Mouse (Mus musculus): Measurements from ENCODE around the gene Enc1. TPM values are rescaled to one million over a fixed set of nuclear protein-coding genes. Genes with fewer than 3 reads are reported as not detected.

The Enc1 gene
- 4.6 to 13.6 TPM (median 6.6 TPM) in 3 replicates for total RNA-seq (2017)

DNA sequence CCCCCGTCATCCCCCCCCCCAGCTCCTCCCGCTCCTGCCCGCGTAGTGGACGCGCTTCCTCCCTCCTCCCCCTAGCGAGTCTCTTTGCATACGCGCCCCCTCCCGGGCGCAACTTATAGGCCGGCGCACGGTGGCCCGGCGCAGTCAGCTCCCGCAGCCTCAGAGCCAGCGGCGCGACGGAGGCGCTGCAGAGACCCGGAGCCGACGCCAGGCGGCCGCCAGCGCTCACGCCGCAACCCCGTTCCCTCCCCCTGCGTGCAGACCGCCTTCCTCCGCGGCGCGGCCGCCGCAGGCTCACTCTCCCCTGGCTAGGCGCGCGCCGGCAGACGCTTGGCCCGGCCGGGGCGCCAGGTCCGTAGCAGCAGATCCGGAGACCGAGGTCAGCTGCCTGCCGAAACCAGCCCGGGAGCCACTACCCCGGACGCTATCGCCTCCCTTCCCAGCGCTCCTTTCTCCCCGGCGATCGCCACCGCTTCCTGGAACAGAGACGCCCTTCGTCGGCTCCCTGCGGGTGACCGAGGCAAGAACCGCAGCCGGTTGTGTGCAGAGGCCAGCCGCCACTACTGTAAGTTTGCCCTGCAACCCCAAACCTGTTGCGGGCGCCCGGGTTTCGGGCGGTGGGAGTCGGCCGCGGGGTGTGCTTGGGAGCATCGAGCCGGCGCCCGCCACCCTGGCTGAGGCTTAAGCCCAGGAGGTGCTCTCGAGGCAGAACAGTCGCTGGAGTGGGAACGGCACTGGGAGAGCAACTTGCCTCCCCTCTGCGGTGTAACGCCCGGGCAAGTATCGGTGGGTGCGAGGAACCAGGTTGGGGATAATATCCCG is at the start of gene Enc1:
TSS of gene Enc1 (plus strand) at position 141 of the 822 bp plus-strand sequence.
- peak; percentile 85 for ATAC-seq (replicated peaks; ENCODE audit: insufficient number of reproducible peaks, low FRiP score, low TSS enrichment, poor library complexity, severe bottlenecking)

DNA sequence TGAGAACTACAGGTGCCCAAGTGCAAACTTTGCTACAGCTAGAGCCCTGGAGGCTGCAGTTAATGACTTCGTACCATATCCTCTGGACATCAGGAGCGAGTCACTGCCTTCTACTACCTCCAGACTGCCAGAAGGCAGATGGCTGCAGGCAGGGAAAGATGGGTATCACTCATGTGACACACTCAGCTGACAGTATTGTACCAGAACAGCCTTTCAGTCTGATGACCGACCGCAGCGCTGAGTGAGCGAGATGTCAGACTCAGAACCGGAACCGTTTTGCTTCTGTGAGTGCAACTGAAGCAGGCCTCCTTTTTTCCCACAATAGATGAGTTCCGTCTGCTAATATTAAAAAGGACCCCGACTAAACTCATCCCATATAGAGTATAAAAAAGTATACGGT is 48.3 kb upstream of the Enc1 start:
- no peak for ATAC-seq (replicated peaks; ENCODE audit: insufficient number of reproducible peaks, low FRiP score, low TSS enrichment, poor library complexity, severe bottlenecking)

DNA sequence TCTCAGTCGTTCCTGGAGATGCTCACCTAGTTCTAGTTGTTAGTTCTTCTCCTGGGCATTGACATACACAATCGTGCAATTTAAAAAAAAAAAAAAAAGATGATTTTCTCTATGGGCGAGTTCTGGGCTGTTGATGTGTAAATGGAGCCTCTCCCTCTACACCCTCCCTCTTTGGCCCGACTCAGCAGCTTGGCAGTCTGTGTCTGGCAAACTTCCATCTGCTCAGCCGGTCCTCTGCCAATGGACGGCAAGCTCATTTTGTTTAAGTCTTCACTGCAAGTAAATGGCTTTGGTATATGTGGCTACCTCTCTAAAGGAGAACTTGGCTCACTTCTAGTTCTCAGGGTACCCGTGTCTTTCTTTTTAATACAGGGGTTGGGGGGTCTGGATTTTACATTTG is 47.5 kb upstream of the Enc1 start:
- no peak for ATAC-seq (replicated peaks; ENCODE audit: insufficient number of reproducible peaks, low FRiP score, low TSS enrichment, poor library complexity, severe bottlenecking)

DNA sequence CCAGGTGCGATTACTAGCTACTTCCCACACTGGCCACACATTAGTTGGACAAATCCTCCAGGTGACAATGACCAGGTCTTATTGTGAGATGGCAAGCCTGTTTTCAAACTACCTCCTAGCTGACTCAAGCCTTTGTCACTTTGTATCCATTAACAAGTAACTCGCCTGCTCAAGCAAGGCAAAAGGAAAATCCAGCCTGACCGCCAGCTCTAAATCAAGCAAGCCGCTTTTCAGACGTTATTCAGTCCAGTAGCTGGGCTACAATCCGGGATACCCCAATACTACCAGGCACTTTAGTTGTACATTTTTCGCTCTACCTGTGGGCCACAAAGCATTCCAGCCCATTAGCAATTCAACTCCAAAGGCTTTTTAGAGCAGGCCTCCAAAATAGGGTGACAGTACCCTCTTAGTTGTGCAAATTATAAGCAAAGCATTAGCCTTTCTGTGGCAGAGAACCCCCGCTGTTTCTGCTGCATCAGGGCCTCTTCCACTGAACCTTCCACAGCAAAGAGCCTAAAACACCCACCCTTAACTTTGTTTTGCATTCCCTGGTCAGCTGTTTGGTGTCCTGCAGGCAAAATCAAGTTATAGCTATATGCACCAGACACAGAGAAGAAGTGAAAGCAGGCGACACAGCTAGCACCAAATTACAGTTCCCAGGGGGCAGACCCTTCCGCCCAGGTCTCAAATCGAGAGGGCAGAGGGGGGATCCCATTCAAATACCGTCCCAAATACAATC is 44.5 kb upstream of the Enc1 start:
- ATAC-seq (replicated peaks; ENCODE audit: insufficient number of reproducible peaks, low FRiP score, low TSS enrichment, poor library complexity, severe bottlenecking) = no peak

DNA sequence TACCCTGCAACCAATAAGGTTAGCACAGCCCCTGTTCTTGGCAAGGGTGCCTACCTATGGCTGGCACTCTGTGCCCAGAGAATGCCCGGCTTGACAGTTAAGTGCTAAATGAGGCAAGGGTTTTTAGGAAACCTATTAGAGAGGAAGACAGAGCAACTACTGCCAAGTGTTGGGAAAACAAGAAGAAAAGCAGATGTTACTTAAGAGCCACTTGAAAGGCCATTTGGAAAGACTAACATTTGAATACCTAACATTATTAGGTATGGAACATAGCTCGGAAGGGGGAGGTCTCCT is 44.0 kb upstream of the Enc1 start:
- no peak for ATAC-seq (replicated peaks; ENCODE audit: insufficient number of reproducible peaks, low FRiP score, low TSS enrichment, poor library complexity, severe bottlenecking)

DNA sequence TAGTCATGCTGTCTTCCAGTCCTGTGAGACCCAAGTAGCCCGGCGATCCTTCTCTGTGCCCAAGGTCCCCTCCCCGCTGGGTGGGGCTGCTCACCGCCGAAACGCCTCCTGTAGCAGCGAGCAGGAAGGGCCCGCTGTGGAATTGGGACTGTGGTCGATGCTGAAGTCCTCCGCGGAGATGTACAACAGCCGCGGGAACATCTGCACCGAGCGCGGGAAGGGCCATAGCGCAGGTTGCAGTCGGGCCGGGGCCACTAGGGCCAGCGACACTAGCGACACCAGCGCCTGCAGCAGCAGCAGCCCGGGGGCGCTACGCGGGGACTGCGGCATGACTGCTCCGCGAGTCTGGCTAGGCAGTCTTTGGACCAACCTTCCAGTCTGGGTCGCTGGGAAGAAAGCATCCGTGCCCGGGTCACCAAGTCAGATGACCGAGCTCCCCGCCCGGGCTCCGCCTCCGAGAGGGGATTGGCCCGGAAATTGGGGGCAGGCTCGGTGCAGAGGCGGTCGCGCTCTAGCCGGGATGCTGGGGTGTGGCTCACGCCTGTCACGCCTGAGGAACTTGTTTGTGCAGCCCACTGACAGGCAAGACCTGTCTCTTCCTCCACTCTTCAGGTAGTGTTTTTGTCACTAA is 42.9 kb upstream of the Enc1 start, which contains the start of gene Hexb:
TSS of gene Hexb (minus strand) at position 426 of the 631 bp plus-strand sequence.
- peak; percentile 89 for ATAC-seq (replicated peaks; ENCODE audit: insufficient number of reproducible peaks, low FRiP score, low TSS enrichment, poor library complexity, severe bottlenecking)

DNA sequence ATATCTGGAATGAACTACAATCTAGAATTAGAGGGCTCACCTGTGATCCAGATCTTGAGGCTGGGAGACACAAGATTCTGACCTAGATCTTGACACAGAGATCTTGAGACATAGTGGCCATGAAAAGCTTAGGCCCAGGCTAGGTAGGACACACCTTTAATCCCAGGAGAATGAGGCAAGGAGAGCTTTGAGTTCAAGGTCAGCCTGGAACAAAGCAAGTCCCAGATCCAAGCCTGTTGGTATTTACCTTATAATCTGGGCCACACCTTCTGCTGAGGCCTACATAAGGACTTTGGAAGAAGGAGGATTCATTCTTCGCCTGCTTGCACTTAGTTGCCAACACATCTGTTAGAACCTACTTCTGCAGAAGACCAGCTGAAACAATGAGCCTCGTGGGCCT is 41.8 kb upstream of the Enc1 start:
- no peak for ATAC-seq (replicated peaks; ENCODE audit: insufficient number of reproducible peaks, low FRiP score, low TSS enrichment, poor library complexity, severe bottlenecking)

DNA sequence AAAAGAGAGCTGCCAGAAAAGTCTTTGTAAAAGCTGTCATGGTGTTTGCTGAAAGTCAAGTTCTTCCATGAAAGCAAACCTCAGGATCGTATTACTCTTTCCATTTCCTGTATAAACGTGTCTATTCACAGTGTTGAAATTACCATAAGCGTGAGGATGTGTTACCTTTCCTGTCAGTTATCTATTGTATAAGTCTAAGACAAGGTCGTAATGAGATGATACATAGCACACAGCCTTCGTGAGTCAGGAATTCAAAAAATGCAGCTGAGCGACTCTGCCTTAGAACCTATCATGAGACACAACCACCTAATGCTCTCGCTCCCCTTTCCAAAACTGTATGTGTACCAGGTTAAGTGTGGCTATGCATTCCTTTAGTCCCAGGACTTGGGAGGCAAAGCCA is 39.8 kb upstream of the Enc1 start:
- no peak for ATAC-seq (replicated peaks; ENCODE audit: insufficient number of reproducible peaks, low FRiP score, low TSS enrichment, poor library complexity, severe bottlenecking)

DNA sequence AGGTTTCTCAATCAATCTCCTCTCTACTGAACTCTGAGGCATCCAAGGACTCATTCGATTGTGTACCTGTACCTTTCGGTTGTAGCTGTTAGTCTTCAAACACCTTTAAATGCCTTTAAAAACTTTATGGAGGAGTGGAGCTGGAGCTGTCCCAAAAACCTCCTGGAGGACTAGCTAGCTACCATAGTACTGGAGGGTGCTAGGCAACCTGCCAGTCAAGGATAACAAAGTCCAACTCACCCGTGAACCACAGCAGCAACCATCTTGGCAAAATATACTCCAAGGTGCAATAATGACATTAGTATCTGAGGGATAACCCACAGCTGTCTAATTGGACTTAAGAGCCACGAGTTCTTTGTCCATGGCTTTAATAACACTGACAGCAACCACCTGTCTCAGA is 39.0 kb upstream of the Enc1 start:
- no peak for ATAC-seq (replicated peaks; ENCODE audit: insufficient number of reproducible peaks, low FRiP score, low TSS enrichment, poor library complexity, severe bottlenecking)

DNA sequence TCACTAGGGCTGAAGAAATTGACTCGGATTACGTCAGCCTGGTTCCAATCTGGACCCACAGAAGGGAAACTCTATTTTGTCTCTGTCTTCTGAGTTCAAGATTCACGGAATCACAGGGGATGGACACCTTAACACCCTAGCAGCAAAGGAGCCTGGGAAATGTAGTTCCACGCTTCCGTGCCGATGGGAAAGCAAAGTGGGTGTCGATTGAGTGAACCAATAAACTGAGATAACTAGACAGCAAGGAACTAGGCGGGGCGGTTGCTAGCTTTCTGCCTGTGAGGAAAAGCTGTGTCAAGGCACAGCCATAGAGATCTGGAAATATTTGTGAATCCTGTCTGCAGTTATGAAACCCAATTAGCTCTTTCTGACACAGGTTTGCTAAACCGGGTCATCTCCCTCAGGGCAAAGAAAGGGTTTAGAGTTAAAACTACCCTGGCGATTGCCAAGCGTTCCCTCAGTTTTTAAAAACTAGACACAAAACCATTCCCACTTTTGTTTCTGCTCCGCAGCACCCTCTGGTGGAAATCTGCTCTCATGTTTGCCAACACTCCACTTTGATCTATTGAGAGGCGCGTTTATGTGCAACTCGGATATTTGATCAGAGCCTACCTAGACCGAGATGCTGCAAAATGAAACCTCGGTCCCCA is 35.7 kb upstream of the Enc1 start:
- ATAC-seq (replicated peaks; ENCODE audit: insufficient number of reproducible peaks, low FRiP score, low TSS enrichment, poor library complexity, severe bottlenecking) = peak; percentile 66

DNA sequence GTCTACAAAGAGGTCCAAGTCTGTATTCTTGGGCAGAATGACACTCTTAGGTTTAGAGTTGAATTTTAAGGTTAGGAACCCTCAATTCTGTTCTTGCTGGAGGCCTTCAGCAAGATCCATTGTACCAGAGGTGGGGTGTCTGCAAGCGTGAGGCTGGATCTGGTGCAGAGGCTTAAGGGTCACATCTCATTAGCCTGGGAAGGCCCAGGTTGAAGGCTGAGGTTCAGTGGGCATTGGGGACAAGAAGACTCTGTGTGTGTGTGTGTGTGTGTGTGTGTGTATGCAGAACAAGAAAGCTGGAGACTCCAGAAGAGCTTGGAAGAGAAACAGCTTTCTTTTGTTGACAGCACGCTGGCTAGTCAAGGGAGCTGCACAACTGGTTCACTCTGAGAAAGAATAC is 34.9 kb upstream of the Enc1 start:
- no peak for ATAC-seq (replicated peaks; ENCODE audit: insufficient number of reproducible peaks, low FRiP score, low TSS enrichment, poor library complexity, severe bottlenecking)

DNA sequence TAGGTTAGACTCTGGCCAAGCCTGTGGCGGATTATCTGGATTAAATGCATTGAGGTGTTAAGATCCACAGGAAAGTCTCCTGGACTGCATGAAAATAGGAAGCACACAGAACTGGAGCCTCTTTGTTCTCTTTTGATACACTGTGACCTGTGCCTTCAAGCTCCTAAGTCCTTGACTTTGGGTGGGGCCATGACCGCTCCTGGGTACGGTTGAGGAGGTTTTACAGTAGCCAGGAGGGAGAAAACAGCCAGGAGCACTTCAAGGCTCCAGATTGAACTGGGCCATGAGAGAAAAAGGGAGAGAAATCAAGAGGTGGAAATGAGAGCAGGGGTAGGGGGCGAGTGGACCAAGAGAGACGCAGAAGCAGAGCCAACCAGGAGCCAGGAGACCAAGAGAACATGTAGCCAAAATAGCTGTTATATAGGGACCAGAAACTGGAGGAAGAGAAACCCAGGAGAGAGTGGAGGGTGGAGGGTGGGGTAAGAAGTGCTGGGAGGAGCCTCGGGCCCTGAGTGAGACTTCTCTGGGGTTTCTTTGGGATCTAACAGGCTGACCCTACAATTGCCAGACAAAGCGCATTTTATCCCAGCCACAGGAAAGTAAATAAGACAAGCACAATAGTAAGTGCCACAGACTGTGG is 33.3 kb upstream of the Enc1 start:
- ATAC-seq (replicated peaks; ENCODE audit: insufficient number of reproducible peaks, low FRiP score, low TSS enrichment, poor library complexity, severe bottlenecking) = no peak

DNA sequence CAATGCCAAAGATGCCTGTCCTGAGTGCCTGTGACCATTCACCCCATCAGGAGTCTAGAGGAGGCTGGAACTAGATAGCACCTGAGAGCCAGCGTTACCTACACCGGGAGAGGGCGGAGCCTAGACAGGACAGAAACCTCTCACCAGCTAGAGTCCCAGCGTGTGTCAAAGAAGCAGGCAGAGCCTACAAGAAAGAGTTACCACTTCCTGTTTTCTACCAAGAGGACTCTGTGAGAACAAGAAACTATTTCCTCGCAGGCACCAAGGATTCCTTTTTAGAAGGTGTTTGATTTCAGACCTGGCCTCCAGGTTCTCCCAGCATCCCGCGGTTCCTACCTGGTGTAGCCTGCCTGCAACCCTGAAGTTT is 32.8 kb upstream of the Enc1 start:
- peak; percentile 64; the same call in 1 of the 2 replicates for ATAC-seq (replicated peaks; ENCODE audit: insufficient number of reproducible peaks, low FRiP score, low TSS enrichment, poor library complexity, severe bottlenecking)

DNA sequence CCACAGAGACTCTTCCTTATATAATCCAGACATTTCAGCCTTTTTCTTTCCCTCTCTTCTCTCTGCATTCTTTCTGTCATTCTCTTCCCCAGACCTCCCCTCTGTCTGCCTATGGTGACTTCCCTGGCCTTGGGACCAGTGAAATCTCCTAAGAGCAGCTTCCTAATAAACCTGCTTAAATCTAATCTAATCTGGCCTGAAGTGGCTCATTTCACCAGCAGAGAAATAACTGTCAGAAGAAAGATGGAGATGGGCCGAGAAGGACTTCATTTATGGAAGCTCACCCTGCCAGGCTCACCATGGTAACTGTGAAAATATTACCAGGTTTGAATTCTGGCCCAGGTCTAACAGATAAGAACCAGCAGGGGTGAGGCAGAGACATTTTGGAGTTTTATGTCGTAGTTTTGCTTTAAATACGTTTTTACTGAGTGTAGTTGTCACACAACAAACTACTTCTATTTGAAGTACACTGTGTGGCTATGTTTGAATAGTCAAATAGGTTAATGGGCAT is 32.4 kb upstream of the Enc1 start:
- no peak for ATAC-seq (replicated peaks; ENCODE audit: insufficient number of reproducible peaks, low FRiP score, low TSS enrichment, poor library complexity, severe bottlenecking)

DNA sequence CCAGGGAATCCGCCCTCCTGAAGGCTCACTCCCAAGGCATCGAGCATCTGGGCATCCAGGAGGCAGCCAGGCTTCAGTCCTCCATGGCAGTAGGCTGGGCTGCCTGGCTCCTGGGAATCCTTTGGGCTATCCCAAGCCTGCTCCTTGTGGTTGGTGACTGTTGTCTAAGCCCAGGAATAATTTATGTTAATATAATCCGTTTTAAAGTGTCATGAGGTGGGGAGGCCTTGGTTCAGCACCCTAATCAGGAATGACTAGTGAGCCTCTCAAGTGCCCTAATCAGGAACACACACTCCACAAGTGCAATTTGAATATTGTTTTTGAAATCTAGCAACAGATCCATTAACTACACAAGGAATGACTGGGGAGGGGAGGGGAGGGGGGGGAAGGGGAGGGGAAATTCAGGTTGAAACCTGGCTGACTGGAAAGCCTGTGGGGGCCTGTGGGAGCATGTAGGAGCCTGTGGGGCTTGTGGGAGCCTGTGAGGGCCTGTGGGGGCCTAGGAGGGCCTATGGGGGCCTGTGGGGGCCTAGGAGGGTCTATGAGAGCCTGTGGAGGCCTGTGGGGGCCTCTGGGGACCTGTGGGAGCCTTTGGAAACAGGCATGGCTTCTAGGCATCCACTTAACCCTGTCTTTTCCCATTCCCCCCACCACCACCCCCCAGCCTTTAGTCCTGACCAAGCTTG is 26.2 kb upstream of the Enc1 start:
- no peak for ATAC-seq (replicated peaks; ENCODE audit: insufficient number of reproducible peaks, low FRiP score, low TSS enrichment, poor library complexity, severe bottlenecking)

DNA sequence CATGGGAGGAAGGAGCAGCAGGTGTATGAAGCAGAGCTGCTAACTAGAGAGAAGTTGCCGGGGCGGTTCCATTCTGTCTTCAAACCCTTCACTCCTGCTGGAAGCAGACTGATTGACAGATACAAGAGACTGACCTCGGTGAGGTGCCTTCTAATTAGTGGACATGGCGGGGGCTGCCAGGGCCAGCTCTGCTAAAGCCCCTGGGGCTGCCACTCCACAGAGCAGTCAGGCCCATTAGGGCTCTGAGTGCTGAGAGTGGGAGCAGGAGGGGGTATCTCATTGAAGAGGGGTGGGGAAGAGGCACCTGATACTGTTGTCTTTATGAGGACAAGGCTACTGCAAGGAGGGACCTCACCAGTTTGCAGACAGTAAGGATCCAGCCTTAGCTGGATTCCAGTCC is 25.3 kb upstream of the Enc1 start:
- ATAC-seq (replicated peaks; ENCODE audit: insufficient number of reproducible peaks, low FRiP score, low TSS enrichment, poor library complexity, severe bottlenecking) = no peak

DNA sequence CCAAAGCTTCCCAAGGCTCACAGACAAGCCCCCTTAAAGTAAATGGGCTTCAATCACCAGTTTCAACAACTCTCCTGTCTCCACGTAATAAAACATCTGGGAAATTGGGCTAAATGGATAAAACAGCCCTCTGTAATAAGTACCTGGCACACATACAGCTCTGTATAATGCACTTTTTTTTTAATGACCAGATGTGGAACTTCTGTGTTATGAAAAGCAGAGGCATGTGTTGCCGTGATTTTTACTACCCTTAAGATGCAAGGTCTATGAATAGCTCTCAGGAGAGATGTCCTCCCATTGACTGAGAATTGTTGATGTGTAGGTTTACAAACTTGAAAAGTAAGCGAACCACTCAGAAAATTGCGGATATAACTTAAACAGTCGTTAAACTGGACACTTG is 24.7 kb upstream of the Enc1 start:
- ATAC-seq (replicated peaks; ENCODE audit: insufficient number of reproducible peaks, low FRiP score, low TSS enrichment, poor library complexity, severe bottlenecking) = no peak

DNA sequence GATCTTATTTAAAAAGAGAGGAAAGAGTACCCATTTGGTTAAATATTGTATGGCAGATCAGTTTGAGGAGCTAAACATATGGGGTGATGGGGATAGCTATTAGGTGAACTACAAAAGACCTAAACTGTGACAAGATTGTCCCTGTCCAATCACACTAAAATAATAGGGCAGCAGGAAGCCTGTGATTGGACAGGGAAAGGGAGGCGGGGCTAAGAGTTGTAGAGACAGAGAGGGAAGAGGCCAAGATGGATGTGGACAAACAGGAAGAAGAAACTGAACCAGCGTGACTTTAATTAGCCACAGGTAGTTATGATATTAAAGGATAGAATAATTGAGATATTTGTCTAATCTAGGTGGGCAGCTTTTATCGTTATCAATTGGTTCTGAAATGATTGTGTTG is 20.9 kb upstream of the Enc1 start:
- ATAC-seq (replicated peaks; ENCODE audit: insufficient number of reproducible peaks, low FRiP score, low TSS enrichment, poor library complexity, severe bottlenecking) = no peak

All from monocyte, adult 5-6 weeks (primary cell).